8 mouse cellular contexts compared by ENCODE assay signal in the genomic region with DNA sequence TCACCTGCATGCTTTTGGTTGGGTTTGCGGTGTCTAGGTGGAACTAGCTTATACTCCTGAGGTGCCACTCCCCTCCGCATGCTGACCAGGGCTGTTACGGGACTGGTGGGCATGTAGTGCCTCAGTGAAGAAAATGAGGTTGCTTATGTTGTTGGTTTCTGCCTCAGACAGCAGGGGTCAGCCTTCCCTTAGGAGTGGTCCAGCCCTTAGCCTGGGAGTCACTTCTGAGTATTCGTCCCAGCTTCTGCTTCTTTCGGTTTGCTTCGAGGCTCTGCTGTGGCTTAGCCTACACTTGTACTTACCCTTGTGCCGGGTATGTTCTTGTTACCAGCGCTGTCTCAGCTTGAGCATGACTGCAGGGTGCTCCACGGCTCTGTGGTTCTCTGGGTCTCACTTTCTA. TPM values are rescaled to one million over a fixed set of nuclear protein-coding genes. Genes with fewer than 3 reads are reported as not detected.
A peak's percentile ranks its signal among the peaks of the same experiment; 100 is the strongest.
DNase-seq lines count a peak whose midpoint lies in the region; TF ChIP-seq lines count a peak whose summit lies in the region.

No protein-coding gene starts in this region.

- 0 out of 2 replicates have a peak, but pooled peaks have one; percentile 30 for TF ChIP-seq EP300 in heart, adult 2 months (IDR thresholded peaks at IDR 0.05; ENCODE audit: insufficient read depth, low read depth, low read length)

- no peaks in the 10 kb centered on the region for H3K9me3 ChIP-seq in midbrain, embryonic 10.5 days (replicated peaks)

- no peak overlapping the region for H3K27ac ChIP-seq in heart, adult 2 months
- H3K27ac ChIP-seq in midbrain, embryonic 10.5 days (replicated peaks) = no peak overlapping the region

- no peaks in the 10 kb centered on the region for H3K36me3 ChIP-seq in heart, adult 2 months (ENCODE audit: control insufficient read depth, insufficient read depth, low read length)
- peaks cover 6% of the 10 kb centered on the region for H3K36me3 ChIP-seq in midbrain, embryonic 10.5 days

- TF ChIP-seq POLR2A in heart, adult 2 months (IDR thresholded peaks at IDR 0.05; ENCODE audit: insufficient read depth, low read depth, low read length) = no peak

- H3K4me3 ChIP-seq in heart, adult 2 months = no peak overlapping the region
- no peak overlapping the region for H3K4me3 ChIP-seq in midbrain, embryonic 10.5 days

- peak; percentile 24 to 44 for DNase-seq in heart, adult 2 months
- no peak for DNase-seq in heart, adult 11 months
- peak; percentile 59 for DNase-seq in CD4-positive helper T cell, adult 2 months (ENCODE audit: low read depth, low spot score)
- DNase-seq in cerebellum, adult 18-20 months = peak; percentile 57 to 59
- DNase-seq in forelimb bud, embryonic 11.5 days (ENCODE audit: low read depth, low spot score) = peak; percentile 38
- DNase-seq in layer of hippocampus, adult 8-10 months (ENCODE audit: low spot score in 2 of 2) = peak; percentile 59 to 66
- peak; percentile 38 for DNase-seq in midbrain, embryonic 10.5 days (ENCODE audit: low spot score)
- peak; percentile 70 for DNase-seq in testis, postnatal 10 days (ENCODE audit: low spot score)

- no peaks in the 10 kb centered on the region; the same call in 1 of the 2 replicates for H3K79me2 ChIP-seq in heart, adult 2 months (replicated peaks; ENCODE audit: control insufficient read depth, insufficient read depth, low read length)

- no peaks in the 10 kb centered on the region for H3K27me3 ChIP-seq in heart, adult 2 months (ENCODE audit: control insufficient read depth, insufficient read depth, low read length)
- no peaks in the 10 kb centered on the region for H3K27me3 ChIP-seq in midbrain, embryonic 10.5 days (ENCODE audit: low read depth, poor library complexity, severe bottlenecking)

- no peaks in the 10 kb centered on the region for H3K4me1 ChIP-seq in heart, adult 2 months (ENCODE audit: control insufficient read depth, insufficient read depth, low read length)
- H3K4me1 ChIP-seq in midbrain, embryonic 10.5 days = peaks cover 11% of the 10 kb centered on the region

- no peak overlapping the region for H3K9ac ChIP-seq in heart, adult 2 months (ENCODE audit: low read depth, low read length)

- 66% methylated on average over 9 of the region's 9 CpGs for WGBS in heart, adult 2 months
- 76% methylated on average over 9 of the region's 9 CpGs for WGBS in midbrain, embryonic 10.5 days

- intact Hi-C loops in heart, adult 2 months (cut with DNase I) = no loop called here

- TF ChIP-seq CTCF in heart, adult 2 months (IDR thresholded peaks at IDR 0.05) = peak; percentile 72

RNA-seq across cellular contexts. Expression of a gene that starts 36.0 kb away (rescaled TPM):
- total RNA-seq in heart, adult 2 months (2021) = 10 to 100 TPM; 21.8 to 25.6 TPM
- polyA plus RNA-seq in heart, adult 2 months (2012; rRNA removed) = 23.2 and 30.1 TPM in 2 replicates
- 10 to 100 TPM; 28.8 to 37.3 (median 34.8) TPM for total RNA-seq in layer of hippocampus, adult 8-10 months (2022)
- polyA plus RNA-seq in midbrain, embryonic 10.5 days (2016; fragmentation: Nextera tagmentation; extraction: Ambion mirVana) = 10.8 and 12.5 TPM in 2 replicates
